Mouse (Mus musculus) liver, embryonic 16.5 days (tissue): ENCODE results near the gene Olfr1188. TPM values are rescaled to one million over a fixed set of nuclear protein-coding genes. Genes with fewer than 3 reads are reported as not detected.
"Not testable (repeated sequence)": the region's sequence is repeated elsewhere in the genome, so short reads cannot be mapped to it uniquely, and the experiment has no call there.

Experiments used
- ATAC-seq: fragments of 200-750 bp; cut with Nextera tagmentation; 2 replicates; pipeline ENCODE4 v1.8.0; 2017; ENCODE audit warnings: low read depth, mild to moderate bottlenecking, moderate number of reproducible peaks, moderate library complexity
- H3K27ac ChIP-seq: fragments of 300-500 bp; sonication (generic); 2 replicates; pipeline ENCODE4 v1.5.1; 2014; ENCODE audit warnings: mild to moderate bottlenecking, low read length
- H3K27me3 ChIP-seq: fragments of 300-500 bp; sonication (generic); 2 replicates; pipeline ENCODE4 v1.6.1; 2014; ENCODE audit warnings: low read depth, low read length, mixed read lengths; ENCODE audit not compliant: control insufficient read depth, insufficient read depth
- H3K36me3 ChIP-seq: fragments of 300-500 bp; sonication (generic); 2 replicates; pipeline ENCODE4 v1.6.1; 2014; ENCODE audit warnings: mild to moderate bottlenecking; ENCODE audit not compliant: control insufficient read depth, insufficient read depth
- H3K4me1 ChIP-seq: fragments of 300-500 bp; sonication (generic); 2 replicates; pipeline ENCODE4 v1.6.1; 2014; ENCODE audit warnings: low read depth, low read length, mixed read lengths; ENCODE audit not compliant: control insufficient read depth
- H3K4me2 ChIP-seq: fragments of 300-500 bp; sonication (generic); 2 replicates; pipeline ENCODE4 v1.6.1; 2014; ENCODE audit warnings: low read depth, low read length, mixed read lengths
- H3K4me3 ChIP-seq: fragments of 300-500 bp; sonication (generic); 2 replicates; pipeline ENCODE4 v1.5.1; 2014; ENCODE audit warnings: low read depth, mild to moderate bottlenecking, low read length
- H3K9ac ChIP-seq: fragments of 300-500 bp; sonication (generic); 2 replicates; pipeline ENCODE4 v1.6.1; 2014; ENCODE audit warnings: low read depth, low read length
- H3K9me3 ChIP-seq: fragments of 300-500 bp; sonication (generic); replicated peaks from 2 replicates; pipeline ENCODE4 v1.6.1; 2016; ENCODE audit warnings: low read length; ENCODE audit not compliant: control insufficient read depth
- WGBS: fragments of 180-500 bp; shearing (Covaris S2); extraction: QIAGEN DNeasy Blood & Tissue Kit; methylation state at CpG from one replicate; pipeline ENCODE4 v1.1.7; 2014; ENCODE audit not compliant: insufficient replicate concordance; 5-methylcytosine and 5-hydroxymethylcytosine counted together
- polyA plus RNA-seq: library from polyadenylated mRNA; unstranded; fragments of >200 nt; fragmentation: Nextera tagmentation; extraction: Ambion mirVana; gene quantifications from 2 replicates; pipeline ENCODE4 v1.2.1, GENCODE M21; 2015

Olfr1188 gene
- polyA plus RNA-seq, result not detected in 2 replicates

DNA sequence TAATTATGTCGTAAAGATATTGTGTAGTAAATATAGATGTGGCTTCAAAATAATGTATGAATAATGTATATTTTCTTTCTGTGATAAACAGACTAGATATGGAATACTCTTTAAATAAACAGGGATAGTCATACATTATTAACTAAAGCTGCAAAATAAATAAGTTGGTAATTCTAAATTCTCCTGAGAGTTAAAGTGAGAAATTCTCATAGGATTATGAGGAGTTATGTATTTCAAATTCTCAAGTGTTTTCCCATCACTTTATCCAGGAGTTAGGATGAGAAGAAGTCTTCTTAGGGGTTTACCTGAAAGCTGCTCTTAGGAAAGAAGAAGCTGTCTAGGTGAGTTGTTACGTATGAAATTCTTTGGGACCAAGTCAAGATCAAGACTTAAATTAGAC, at the start of gene Olfr1188:
TSS of gene Olfr1188 (plus strand) at position 301 of the 400 bp plus-strand sequence.
- Histone ChIP-seq H3K36me3 (no peaks in the 10 kb centered on the region), H3K4me2 (no peak within 1 kb of the TSS), H3K4me1 (no peaks in the 10 kb centered on the region), H3K4me3 (no peak within 1 kb of the TSS), H3K27ac (no peak within 1 kb of the TSS), H3K9me3 (no peaks in the 10 kb centered on the region), H3K9ac (no peak within 1 kb of the TSS), H3K27me3 (no peaks in the 10 kb centered on the region)
- WGBS, result 52% methylated on average over 2 of the region's 2 CpGs
- no peak for ATAC-seq

DNA sequence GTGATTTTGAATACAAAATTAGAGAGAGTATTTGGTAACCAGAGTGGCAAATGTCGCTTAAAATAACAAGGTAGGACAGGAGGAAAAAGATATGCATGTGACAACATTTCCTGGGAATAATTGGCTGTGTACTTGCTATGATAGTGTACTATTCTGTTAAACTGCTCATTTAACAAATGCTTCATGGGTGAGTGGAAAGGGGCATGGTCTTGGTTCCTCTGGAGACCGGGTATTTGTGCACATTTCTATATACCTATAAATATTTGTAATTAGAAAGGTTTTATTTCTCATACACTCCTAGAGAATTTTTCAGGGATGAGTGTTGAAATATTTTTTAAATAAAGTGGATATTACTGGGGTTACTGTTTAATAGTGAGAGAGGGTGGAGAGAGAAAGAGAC, 38.5 kb upstream of the Olfr1188 start, which contains the start of gene Olfr1186:
TSS of gene Olfr1186 (plus strand) at position 301 of the 400 bp plus-strand sequence.
- H3K9me3 ChIP-seq, result no peaks in the 10 kb centered on the region
- H3K36me3 ChIP-seq, result no peaks in the 10 kb centered on the region
- no peak for ATAC-seq
- no peaks in the 10 kb centered on the region for H3K4me1 ChIP-seq
- H3K4me2 ChIP-seq, result no peak within 1 kb of the TSS
- H3K27me3 ChIP-seq, result no peaks in the 10 kb centered on the region
- no peak within 1 kb of the TSS for H3K9ac ChIP-seq
- H3K4me3 ChIP-seq, result no peak within 1 kb of the TSS
- 52% methylated on average over 2 of the region's 2 CpGs for WGBS
- H3K27ac ChIP-seq, result no peak within 1 kb of the TSS

DNA sequence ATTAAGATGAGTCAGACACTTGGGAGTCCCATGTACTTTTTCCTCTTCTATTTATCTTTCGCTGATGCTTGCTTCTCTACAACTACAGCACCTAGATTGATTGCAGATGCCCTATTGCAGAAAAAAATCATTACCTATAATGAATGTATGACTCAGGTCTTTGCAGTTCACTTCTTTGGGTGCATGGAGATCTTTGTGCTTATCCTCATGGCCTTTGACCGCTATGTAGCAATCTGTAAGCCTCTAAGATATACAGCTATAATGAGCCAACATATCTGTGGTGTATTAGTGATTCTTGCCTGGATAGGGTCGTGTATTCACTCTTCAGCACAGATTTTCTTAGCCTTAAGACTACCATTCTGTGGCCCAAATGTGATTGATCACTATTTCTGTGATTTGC, 31.0 kb upstream of the Olfr1188 start:
- Histone ChIP-seq H3K27ac (no peak overlapping the region), H3K27me3 (no peaks in the 10 kb centered on the region)
- no peak for ATAC-seq

DNA sequence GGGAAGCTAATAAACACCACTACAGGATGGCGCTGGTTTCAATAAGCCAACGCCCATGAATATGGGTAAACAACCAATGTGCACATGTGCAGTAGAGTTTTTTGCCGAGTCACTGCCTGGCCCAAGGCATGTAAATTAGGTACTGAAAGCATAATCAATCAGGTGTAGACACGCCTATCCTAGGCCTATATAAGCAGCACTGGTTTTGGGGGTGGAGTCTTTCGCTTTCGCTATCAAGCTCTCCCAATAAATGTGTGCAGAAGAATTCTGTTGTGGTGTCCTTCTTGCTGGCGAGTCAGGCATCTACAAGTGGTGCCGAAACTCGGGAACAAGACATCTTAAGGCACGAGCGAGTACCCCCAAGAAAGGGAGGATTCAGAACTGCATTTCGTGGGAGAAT, 16.0 kb downstream of the Olfr1188 start:
- WGBS, result 68% methylated on average over 12 of the region's 12 CpGs
- not testable (repeated sequence) for H3K27me3 ChIP-seq, ATAC-seq, H3K9me3 ChIP-seq, H3K4me2 ChIP-seq, H3K4me3 ChIP-seq, H3K9ac ChIP-seq, H3K4me1 ChIP-seq, H3K27ac ChIP-seq, H3K36me3 ChIP-seq

More for the DNA sequence above, 31.0 kb upstream of the Olfr1188 start:
- H3K4me1 ChIP-seq, result no peaks in the 10 kb centered on the region
- H3K36me3 ChIP-seq, result no peaks in the 10 kb centered on the region
- H3K4me2 ChIP-seq, result no peak overlapping the region
- WGBS, result 48% methylated on average over 3 of the region's 3 CpGs
- no peak overlapping the region for H3K9ac ChIP-seq
- H3K4me3 ChIP-seq, result no peak overlapping the region
- no peaks in the 10 kb centered on the region for H3K9me3 ChIP-seq

DNA sequence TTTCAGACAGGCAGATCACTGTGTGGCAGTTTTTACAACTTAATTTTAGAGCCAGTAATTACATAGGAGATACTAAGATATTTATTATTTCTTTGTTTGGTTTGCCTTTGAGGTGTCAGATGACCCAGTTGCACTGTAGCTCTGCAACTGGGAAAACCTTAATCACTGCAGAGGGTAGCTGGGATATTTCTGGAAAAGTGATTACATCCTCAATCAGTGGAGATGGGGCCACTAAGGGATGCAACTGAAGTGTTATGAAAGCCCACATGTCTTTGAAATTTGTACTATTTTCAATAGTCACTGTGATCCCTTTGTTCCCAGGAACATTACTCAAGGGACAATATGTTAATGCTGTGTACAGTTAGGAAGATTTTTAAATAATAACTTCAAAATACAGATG, 29.4 kb downstream of the Olfr1188 start, which contains the start of gene Olfr1189:
TSS of gene Olfr1189 (plus strand) at position 301 of the 400 bp plus-strand sequence.
- H3K9me3 ChIP-seq, result no peaks in the 10 kb centered on the region

More for the DNA sequence above, 29.4 kb downstream of the Olfr1188 start, which contains the start of gene Olfr1189:
- H3K4me1 ChIP-seq, result no peaks in the 10 kb centered on the region
- ATAC-seq, result no peak
- H3K9ac ChIP-seq, result no peak within 1 kb of the TSS
- no peaks in the 10 kb centered on the region for H3K27me3 ChIP-seq
- H3K27ac ChIP-seq, result no peak within 1 kb of the TSS
- H3K4me2 ChIP-seq, result no peak within 1 kb of the TSS
- H3K4me3 ChIP-seq, result no peak within 1 kb of the TSS
- H3K36me3 ChIP-seq, result no peaks in the 10 kb centered on the region

Other genes with a start within 250 kb of the Olfr1188 start
- not detected in 2 replicates for gene Olfr1174-ps, start 241.8 kb upstream of the Olfr1188 start, polyA plus RNA-seq
- gene Olfr1175-ps, start 229.7 kb upstream of the Olfr1188 start, polyA plus RNA-seq, result not detected in 2 replicates
- gene Olfr1176, start 220.2 kb upstream of the Olfr1188 start, polyA plus RNA-seq, result not detected in 2 replicates
- not detected in 2 replicates for gene Olfr1177-ps, start 210.4 kb upstream of the Olfr1188 start, polyA plus RNA-seq
- gene Olfr1178, start 169.9 kb upstream of the Olfr1188 start, polyA plus RNA-seq, result not detected in 2 replicates
- not detected in 2 replicates for gene Olfr1179, start 150.5 kb upstream of the Olfr1188 start, polyA plus RNA-seq
- not detected in 2 replicates for gene Olfr1180, start 137.8 kb upstream of the Olfr1188 start, polyA plus RNA-seq
- not detected in 2 replicates for gene Olfr1181, start 130.8 kb upstream of the Olfr1188 start, polyA plus RNA-seq
- not detected in 2 replicates for gene Gm13757, start 107.8 kb upstream of the Olfr1188 start, polyA plus RNA-seq
- gene Olfr1183, start 102.1 kb upstream of the Olfr1188 start, polyA plus RNA-seq, result not detected in 2 replicates
- gene Olfr1184, start 73.3 kb upstream of the Olfr1188 start, polyA plus RNA-seq, result not detected in 2 replicates
- gene Olfr1185-ps1, start 63.6 kb upstream of the Olfr1188 start, polyA plus RNA-seq, result not detected in 2 replicates
- gene Olfr1186, start 38.4 kb upstream of the Olfr1188 start, polyA plus RNA-seq, result not detected in 2 replicates
- not detected in 2 replicates for gene Olfr1189, start 29.5 kb downstream of the Olfr1188 start, polyA plus RNA-seq
- gene Olfr1191-ps1, start 83.6 kb downstream of the Olfr1188 start, polyA plus RNA-seq, result not detected in 2 replicates
- gene Olfr1192-ps1, start 91.6 kb downstream of the Olfr1188 start, polyA plus RNA-seq, result not detected in 2 replicates
- gene Olfr1193, start 118.7 kb downstream of the Olfr1188 start, polyA plus RNA-seq, result not detected in 2 replicates
- gene Olfr1195, start 132.3 kb downstream of the Olfr1188 start, polyA plus RNA-seq, result not detected in 2 replicates
- not detected in 2 replicates for gene Olfr1196, start 147.7 kb downstream of the Olfr1188 start, polyA plus RNA-seq
- gene Olfr1197, start 175.4 kb downstream of the Olfr1188 start, polyA plus RNA-seq, result not detected in 2 replicates
- not detected in 2 replicates for gene Olfr1198, start 194.4 kb downstream of the Olfr1188 start, polyA plus RNA-seq
- not detected in 2 replicates for gene Olfr1199, start 203.5 kb downstream of the Olfr1188 start, polyA plus RNA-seq
- not detected in 2 replicates for gene Olfr1200, start 213.6 kb downstream of the Olfr1188 start, polyA plus RNA-seq
- not detected in 2 replicates for gene Olfr1201, start 236.1 kb downstream of the Olfr1188 start, polyA plus RNA-seq